Comparison of ENCODE assay signal across 27 mouse cellular contexts in genomic region chr7:82318515-82318914, GRCm38 (mm10). TPM values are rescaled to one million over a fixed set of nuclear protein-coding genes. Genes with fewer than 3 reads are reported as not detected.
DNase-seq lines count a peak whose midpoint lies in the region; ATAC-seq and TF ChIP-seq lines count a peak whose summit lies in the region.
"Had no signal": no experiment of that assay in that cellular context is flagged by ENCODE, and none has a peak within 500 bp of the region (broad histone marks: within the 10 kb centered on the region; RNA-seq: fewer than 3 reads in every experiment).

No protein-coding gene starts in this region.

- peak overlapping the region; percentile 60 for H3K4me3 ChIP-seq in gastrocnemius, adult 2 months
- H3K4me3 ChIP-seq in heart, embryonic 16.5 days (ENCODE audit: low read length) = peak overlapping the region; percentile 27; the same call in 1 of the 2 replicates
- H3K4me3 ChIP-seq in lung, postnatal 0 days (ENCODE audit: low read depth, low read length) = no peak overlapping the region
- H3K4me3 ChIP-seq in forebrain, postnatal 0 days (ENCODE audit: low read depth, low read length) = no peak overlapping the region
- H3K4me3 ChIP-seq: forebrain, embryonic 10.5 days; hindbrain, embryonic 15.5 days; left cerebral cortex, adult 2 months; midbrain, embryonic 15.5 days; neural tube, embryonic 12.5 days had no signal

- no peak for DNase-seq in gastrocnemius, adult 2 months
- DNase-seq in gastrocnemius, adult 18-20 months (ENCODE audit: low spot score) = no peak
- no peak for DNase-seq in heart, postnatal 25 days (ENCODE audit: low spot score)
- peak; percentile 17 for DNase-seq in lung, postnatal 0 days (ENCODE audit: low spot score)
- DNase-seq in lung, postnatal 36 days = no peak
- no peak for DNase-seq in forebrain, postnatal 0 days
- DNase-seq: adrenal gland, postnatal 14 days; cerebellum, adult 8-10 months; cerebellum, postnatal 36 days; embryo, embryonic 11 days; heart, postnatal 4 days; kidney, adult 8-10 months; kidney, postnatal 10 days; left cerebral cortex, postnatal 4 days; liver, postnatal 0 days; right cerebral cortex, postnatal 14 days; thymus, adult 2 months; thymus, postnatal 4 days had no signal

- peak overlapping the region; percentile 53 for H3K4me2 ChIP-seq in heart, embryonic 16.5 days (ENCODE audit: low read depth, low read length)
- H3K4me2 ChIP-seq in lung, postnatal 0 days (replicated peaks; ENCODE audit: low read depth, low read length) = peak overlapping the region; percentile 27
- no peak overlapping the region for H3K4me2 ChIP-seq in forebrain, postnatal 0 days (ENCODE audit: low read depth)
- H3K4me2 ChIP-seq: hindbrain, embryonic 15.5 days; liver, embryonic 11.5 days; midbrain, embryonic 15.5 days; neural tube, embryonic 12.5 days had no signal

- intact Hi-C loops in gastrocnemius, adult 2 months (cut with DNase I) = no loop called here
- intact Hi-C loops in heart, postnatal 25 days (cut with DNase I) = no loop called here

- WGBS in heart, embryonic 16.5 days = 73% methylated on average over 12 of the region's 12 CpGs
- WGBS in lung, postnatal 0 days = 61% methylated on average over 12 of the region's 12 CpGs
- 87% methylated on average over 12 of the region's 12 CpGs for WGBS in forebrain, postnatal 0 days

- H3K27ac ChIP-seq in gastrocnemius, adult 2 months = no peak overlapping the region
- H3K27ac ChIP-seq in heart, embryonic 16.5 days (ENCODE audit: low read length) = no peak overlapping the region
- no peak overlapping the region for H3K27ac ChIP-seq in lung, postnatal 0 days (ENCODE audit: low read length)
- no peak overlapping the region for H3K27ac ChIP-seq in forebrain, postnatal 0 days (ENCODE audit: low read depth, low read length)
- H3K27ac ChIP-seq: forebrain, embryonic 10.5 days; hindbrain, embryonic 15.5 days; left cerebral cortex, adult 2 months; midbrain, embryonic 15.5 days; neural tube, embryonic 12.5 days; stomach, postnatal 0 days had no signal

- TF ChIP-seq CTCF in gastrocnemius, adult 2 months (IDR thresholded peaks at IDR 0.05) = no peak
- no peak for TF ChIP-seq CTCF in lung, postnatal 0 days (IDR thresholded peaks at IDR 0.05)
- TF ChIP-seq CTCF in forebrain, postnatal 0 days (IDR thresholded peaks at IDR 0.05; ENCODE audit: low read depth) = no peak

- ATAC-seq in heart, embryonic 16.5 days (replicated peaks; ENCODE audit: extremely low read depth, insufficient read depth, low FRiP score) = no peak
- peak; percentile 16; the same call in 1 of the 2 replicates for ATAC-seq in lung, postnatal 0 days
- no peak for ATAC-seq in forebrain, postnatal 0 days
- ATAC-seq: forebrain, embryonic 16.5 days; liver, postnatal 0 days; midbrain, embryonic 15.5 days had no signal

- no peaks in the 10 kb centered on the region for H3K27me3 ChIP-seq in heart, embryonic 16.5 days (ENCODE audit: control insufficient read depth, insufficient read depth, low read length)
- no peaks in the 10 kb centered on the region for H3K27me3 ChIP-seq in lung, postnatal 0 days (replicated peaks; ENCODE audit: insufficient read depth, low read length)
- H3K27me3 ChIP-seq in forebrain, postnatal 0 days (ENCODE audit: insufficient read depth, low read length) = no peaks in the 10 kb centered on the region
- H3K27me3 ChIP-seq: hindbrain, embryonic 15.5 days; midbrain, embryonic 15.5 days; neural tube, embryonic 12.5 days had no signal

- no peak for TF ChIP-seq EP300 in lung, postnatal 0 days (IDR thresholded peaks at IDR 0.05)

- H3K36me3 ChIP-seq in heart, embryonic 16.5 days (ENCODE audit: control insufficient read depth, insufficient read depth) = no peaks in the 10 kb centered on the region
- no peaks in the 10 kb centered on the region for H3K36me3 ChIP-seq in lung, postnatal 0 days (ENCODE audit: insufficient read depth, low read length)
- H3K36me3 ChIP-seq in forebrain, postnatal 0 days (ENCODE audit: insufficient read depth) = no peaks in the 10 kb centered on the region
- H3K36me3 ChIP-seq: forebrain, embryonic 10.5 days; hindbrain, embryonic 15.5 days; midbrain, embryonic 15.5 days; neural tube, embryonic 12.5 days had no signal

- no peak overlapping the region for H3K9ac ChIP-seq in heart, embryonic 16.5 days (ENCODE audit: low read length)
- no peak overlapping the region for H3K9ac ChIP-seq in lung, postnatal 0 days (replicated peaks; ENCODE audit: low read depth)
- no peak overlapping the region for H3K9ac ChIP-seq in forebrain, postnatal 0 days
- H3K9ac ChIP-seq: hindbrain, embryonic 15.5 days; liver, postnatal 0 days; midbrain, embryonic 15.5 days; neural tube, embryonic 12.5 days had no signal

- peaks cover 4% of the 10 kb centered on the region; the same call in 1 of the 2 replicates for H3K4me1 ChIP-seq in heart, embryonic 16.5 days (ENCODE audit: control insufficient read depth, insufficient read depth, low read length)
- no peaks in the 10 kb centered on the region for H3K4me1 ChIP-seq in lung, postnatal 0 days (ENCODE audit: insufficient read depth, low read depth, low read length)
- H3K4me1 ChIP-seq in forebrain, postnatal 0 days (ENCODE audit: insufficient read depth) = no peaks in the 10 kb centered on the region
- H3K4me1 ChIP-seq: hindbrain, embryonic 15.5 days; midbrain, embryonic 15.5 days; neural tube, embryonic 12.5 days had no signal

- no peaks in the 10 kb centered on the region for H3K9me3 ChIP-seq in heart, embryonic 16.5 days (replicated peaks; ENCODE audit: control insufficient read depth, low read length)
- no peaks in the 10 kb centered on the region for H3K9me3 ChIP-seq in lung, postnatal 0 days (ENCODE audit: low read length)
- no peaks in the 10 kb centered on the region for H3K9me3 ChIP-seq in forebrain, postnatal 0 days (ENCODE audit: low read length)
- H3K9me3 ChIP-seq: forebrain, embryonic 10.5 days; hindbrain, embryonic 15.5 days; midbrain, embryonic 15.5 days; neural tube, embryonic 12.5 days had no signal

RNA-seq across cellular contexts. Expression of gene Adamtsl3, which starts 17.0 kb away (rescaled TPM):
- total RNA-seq in gastrocnemius, adult 2 months (2021) = 1 to 10 TPM; 4.3 to 7.8 TPM
- 1 to 10 TPM; 2.4 to 4.0 TPM for total RNA-seq in gastrocnemius, adult 18-20 months (2021)
- 1.6 and 2.6 TPM in 2 replicates for polyA plus RNA-seq in heart, embryonic 16.5 days (2015; fragmentation: Nextera tagmentation; extraction: Ambion mirVana)
- total RNA-seq in heart, postnatal 25 days (2021) = 1 to 10 TPM; 7.7 TPM
- 2.4 and 2.5 TPM in 2 replicates for polyA plus RNA-seq in lung, postnatal 0 days (2015; fragmentation: Nextera tagmentation; extraction: Ambion mirVana)
- 3.2 and 4.8 TPM in 2 replicates for total RNA-seq in forebrain, postnatal 0 days (2014; rRNA removed)
- 0.36 and 0.61 TPM in 2 replicates for polyA plus RNA-seq in forebrain, postnatal 0 days (2015; fragmentation: Nextera tagmentation; extraction: Ambion mirVana)
- polyA plus RNA-seq: forebrain, embryonic 10.5 days had no signal

Comparison
In these comparisons a context has a peak if more than half of its experiments do, and no peak if none do; other contexts are left out.
1. H3K4me3 ChIP-seq: peak in gastrocnemius, adult 2 months (single experiment) and heart, embryonic 16.5 days (single experiment); none in lung, postnatal 0 days (single experiment) and forebrain, postnatal 0 days (single experiment).